Mouse (Mus musculus) mesoderm, embryonic 11.5 days (tissue): ENCODE measurements around the gene Ubiad1.
A peak's percentile ranks its signal among the peaks of the same experiment; 100 is the strongest.

Experiments used
- DNase-seq: peaks from one replicate; pipeline ENCODE4 v3.0.0-alpha.2; 2012; ENCODE audit warnings: low read depth, low spot score

Ubiad1 gene

DNA sequence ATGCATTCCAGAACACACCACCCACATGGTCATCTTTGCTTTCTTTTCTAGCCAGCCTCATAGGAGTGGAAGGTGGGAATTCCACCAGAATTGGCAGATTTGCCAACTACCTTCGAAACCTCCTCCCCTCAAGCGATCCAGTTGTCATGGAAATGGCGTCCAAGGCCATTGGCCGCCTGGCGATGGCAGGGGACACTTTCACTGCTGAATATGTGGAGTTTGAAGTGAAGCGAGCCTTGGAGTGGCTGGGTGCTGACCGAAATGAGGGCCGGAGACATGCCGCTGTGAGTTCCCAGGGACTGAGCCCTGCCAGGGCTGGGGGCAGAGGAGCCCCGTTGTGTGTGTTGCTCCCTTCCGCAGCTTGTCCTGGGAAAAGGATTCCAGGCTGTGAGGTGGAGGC, 9.1 kb upstream of the Ubiad1 start:
- DNase-seq = no peak

DNA sequence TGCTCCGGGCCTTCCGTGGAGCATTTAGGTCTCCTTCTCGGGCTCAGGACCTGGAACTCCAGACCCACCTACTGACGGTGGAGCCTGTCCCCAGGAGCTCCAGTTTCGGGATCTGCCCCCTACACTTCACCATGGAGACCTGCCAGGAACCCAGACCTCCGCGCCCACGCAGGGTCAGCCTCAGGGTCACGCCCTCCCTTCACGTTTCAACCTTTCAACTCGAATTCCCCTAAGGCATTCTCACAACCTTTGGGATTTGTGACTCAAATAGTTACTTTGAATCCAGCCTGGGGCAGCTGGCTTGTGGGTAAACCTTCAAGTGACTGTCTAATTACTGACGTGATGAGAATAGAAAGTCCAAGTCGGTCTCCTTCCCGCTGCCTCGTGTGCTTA, 4.3 kb upstream of the Ubiad1 start:
- peak; percentile 34 for DNase-seq

DNA sequence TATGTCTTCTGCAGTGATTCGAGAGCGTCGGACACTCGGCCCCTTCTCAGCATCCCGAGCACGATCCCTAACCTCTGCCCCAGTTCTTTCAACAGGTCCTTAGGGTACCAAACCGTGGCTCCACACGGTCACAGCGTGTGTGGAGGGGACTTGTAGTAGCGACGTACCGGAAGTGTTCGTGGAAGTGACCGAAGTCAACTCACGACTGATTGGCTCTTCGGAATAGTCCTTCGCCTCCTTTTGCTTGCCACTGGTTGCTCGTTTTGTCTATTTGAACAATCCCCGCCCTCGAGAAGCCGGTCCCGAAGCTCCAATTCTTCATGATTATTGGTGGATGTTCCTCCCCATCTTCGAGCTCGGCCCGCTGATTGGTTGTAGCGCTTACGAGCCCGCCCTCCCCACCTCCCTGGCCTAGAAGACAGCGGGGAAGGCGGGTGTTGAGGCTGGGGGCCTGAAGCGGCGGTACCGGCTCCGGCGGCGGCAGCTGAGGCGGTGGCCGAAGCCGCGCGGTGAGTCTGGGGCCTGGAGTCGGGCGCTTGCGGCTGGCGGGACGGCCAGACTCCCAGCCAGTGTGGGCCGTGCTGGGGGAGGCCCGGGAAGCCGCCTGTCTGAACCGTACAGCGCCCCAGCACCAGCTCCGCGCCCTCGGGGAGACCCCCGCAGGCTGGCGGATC, 3.7 kb upstream of the Ubiad1 start, which contains the start of gene Mtor:
TSS of gene Mtor (plus strand) at position 433 of the 674 bp plus-strand sequence.
- DNase-seq = peak; percentile 97

DNA sequence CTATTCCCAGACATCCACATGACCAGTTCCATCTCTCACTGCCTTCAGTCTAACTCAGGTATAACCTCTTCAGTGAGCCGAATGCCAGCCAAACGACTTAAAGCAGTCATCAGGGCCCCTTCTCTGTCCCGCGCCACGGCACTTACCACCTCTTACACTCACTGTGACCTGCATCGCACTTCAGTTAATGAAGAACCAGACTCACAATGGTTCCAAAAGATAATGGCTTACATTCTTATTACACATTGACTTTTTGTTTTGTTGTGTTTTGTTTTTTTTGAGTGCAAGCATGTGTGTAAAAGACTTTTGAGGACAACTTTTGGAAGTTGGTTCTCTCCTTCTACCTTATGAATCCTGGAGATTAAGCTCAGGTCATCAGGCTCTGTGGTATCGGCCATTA, 2.0 kb downstream of the Ubiad1 start:
- no peak for DNase-seq

DNA sequence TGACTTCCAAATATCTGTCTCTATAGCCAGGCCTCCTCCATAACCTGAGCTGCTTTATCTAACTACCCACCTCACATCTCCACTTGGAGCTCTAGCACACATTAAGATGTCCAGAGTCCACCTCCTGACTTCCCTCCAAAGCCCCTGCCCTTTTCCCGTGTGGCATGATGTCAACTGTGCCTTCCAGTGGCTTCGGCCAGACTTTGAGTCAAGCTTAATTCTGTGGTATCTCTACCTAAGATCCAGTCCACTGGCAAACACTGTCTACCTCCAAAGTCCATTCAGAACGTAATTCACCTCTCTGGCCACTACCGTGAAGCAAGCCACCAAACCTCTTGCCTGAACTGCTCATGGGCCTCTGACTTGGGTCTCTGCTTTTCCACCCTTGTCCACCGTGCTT, 2.6 kb downstream of the Ubiad1 start:
- DNase-seq = no peak

DNA sequence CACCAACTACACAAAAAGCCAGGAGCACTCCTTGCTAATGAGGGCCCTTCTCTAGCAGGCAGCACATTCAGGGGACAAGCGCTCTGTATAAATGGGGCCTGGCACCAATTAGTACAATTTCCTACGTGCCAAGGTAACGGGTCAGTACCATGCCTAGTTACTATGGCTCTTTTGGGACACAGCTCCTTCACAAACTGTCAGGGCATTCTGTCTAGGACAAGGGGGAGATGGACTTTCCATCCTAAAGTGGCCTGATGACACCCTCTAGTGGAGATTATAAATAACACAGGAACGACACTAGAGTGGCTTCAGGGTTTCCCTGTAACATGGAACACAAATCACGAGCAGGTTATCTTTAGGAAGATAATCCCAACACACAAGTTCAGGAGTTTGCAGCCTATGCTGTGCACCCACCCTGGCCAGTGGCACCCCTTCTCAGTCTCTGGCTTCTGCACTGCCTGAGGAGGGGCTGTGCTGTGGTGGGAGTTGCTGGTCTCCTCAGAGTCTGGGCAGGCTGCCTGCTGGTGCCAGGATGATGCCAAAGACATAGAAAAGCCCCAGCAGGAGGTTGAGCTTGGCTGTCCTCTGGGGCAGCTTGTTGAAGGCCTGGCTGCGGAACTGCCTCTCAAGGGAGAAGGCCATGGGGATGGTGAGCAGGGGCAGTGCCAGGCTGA, 8.8 kb downstream of the Ubiad1 start:
- DNase-seq = no peak

DNA sequence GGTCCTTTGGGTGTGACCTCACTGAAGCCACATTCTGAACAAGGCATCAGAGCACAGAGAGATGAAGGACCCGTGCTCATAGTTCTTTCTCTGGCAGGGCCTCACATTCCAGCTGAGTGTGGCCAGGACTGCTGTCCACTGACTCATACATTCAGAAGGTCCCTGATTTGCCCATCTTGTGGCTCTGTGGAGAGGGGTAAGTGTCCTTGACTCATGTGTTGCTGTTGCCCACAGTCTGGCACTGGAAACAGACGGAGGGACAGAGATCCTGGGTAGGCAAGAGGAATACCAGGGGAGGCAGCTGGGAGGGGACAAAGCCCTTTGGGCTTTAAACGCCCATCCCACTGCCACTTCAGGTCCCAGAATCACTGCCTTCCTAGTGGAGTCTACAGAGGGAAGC, 9.5 kb downstream of the Ubiad1 start:
- no peak for DNase-seq

DNA sequence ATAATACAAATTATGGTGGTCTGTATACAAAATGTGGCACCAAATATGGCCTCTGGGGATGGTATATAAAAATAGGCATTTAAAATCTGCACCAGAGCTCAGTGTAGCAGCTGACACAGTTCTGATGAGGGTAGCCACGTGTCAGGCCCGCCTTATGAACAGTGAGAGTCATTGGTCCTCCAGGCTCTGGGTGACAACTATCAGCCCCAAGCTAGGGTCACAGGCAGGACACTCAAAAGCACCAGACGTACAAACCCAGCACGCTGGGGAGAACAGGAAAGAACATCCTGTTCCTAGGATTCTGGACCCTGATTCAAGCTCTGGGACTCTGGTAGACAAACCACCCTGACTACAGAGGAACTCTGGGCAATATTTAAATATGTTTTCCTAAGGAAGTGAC, 10.0 kb downstream of the Ubiad1 start:
- DNase-seq = no peak

DNA sequence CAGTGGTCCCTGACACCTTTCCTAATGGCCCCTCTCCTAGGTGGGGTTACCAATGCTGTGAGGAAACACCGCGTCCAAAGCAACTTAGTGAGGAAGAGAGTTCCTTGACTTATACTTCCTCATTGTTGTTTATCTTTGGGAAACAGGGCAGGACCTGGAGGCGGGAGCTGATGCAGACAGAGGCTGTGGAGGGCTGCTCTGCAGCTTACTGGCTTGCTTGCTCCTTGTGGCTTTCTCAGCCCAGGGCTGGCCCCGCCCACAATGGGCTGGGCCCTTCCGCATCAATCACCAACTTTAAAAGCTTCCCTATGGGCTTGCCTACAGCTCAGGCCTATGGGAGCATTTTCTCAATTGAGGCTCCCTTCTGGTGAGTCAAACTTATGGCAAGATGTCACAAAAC, 10.8 kb downstream of the Ubiad1 start:
- DNase-seq = no peak

DNA sequence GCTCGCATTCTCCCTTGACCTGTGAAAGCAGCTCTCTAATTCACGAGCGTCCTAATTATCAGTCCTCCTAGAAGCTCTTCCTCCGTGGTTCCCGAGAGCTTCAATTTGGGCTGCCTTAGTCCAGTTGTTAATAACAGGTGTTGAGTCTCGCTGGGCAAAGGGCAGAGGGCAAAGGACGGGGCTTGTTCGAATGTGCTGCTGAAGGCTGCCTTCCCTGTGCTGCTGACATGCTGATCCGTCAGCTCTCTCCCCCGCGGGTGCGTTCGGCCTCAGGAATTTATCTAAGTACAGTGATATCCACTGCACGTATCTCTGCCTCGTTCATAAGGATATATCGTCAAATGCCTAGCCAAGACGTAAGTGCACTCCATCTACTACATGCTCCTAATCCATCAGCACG, 11.2 kb downstream of the Ubiad1 start:
- DNase-seq = no peak

DNA sequence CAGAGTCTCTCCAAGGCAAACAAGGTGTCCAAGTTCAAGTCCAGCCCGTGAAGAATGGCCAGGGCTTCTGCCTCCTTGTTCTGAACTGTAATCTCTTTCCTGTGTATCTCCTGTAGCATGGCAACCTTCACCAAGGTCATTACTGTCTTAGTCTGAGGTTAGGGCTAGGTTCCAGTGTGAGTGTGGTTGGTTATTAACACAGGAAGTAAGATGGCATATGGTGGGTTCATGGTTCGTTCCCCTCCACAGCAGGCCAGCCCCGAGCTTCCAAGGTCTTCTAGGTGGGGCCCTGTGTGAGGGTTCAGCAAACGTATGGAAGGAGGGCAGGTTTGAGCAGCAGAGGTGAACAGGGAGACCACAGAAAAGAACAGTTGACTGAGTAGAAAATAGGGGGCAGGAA, 12.1 kb downstream of the Ubiad1 start:
- DNase-seq = no peak

DNA sequence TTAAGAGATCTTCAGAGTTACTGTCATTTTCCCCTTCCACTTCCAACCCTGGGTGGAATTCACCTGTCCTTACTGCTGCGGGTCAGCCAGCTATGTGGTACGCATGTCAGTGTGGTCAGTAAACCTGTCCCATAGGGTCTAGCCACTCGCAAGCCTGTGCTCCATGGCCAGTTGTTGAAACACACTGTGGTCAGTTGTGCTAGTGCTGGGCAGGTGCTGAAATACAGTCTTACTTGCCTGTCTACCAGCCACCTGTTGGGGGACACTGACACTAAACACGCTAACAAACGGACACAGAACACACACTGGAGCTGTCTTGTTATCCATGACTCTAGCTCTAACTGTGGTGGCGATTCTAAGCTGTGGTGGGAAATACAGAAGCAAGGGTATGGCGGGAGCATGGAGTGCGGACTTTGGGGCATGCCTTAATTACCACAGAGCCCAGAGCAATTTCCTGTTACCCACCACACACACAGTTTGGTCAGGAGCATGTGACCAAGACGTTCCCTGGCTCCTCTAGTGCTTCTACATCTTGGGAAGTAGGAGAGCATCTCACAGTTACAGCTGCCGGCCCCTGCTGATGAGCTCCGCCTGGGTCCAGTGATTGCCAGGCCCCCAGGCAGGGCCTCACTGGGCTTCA, 13.6 kb downstream of the Ubiad1 start:
- no peak for DNase-seq

DNA sequence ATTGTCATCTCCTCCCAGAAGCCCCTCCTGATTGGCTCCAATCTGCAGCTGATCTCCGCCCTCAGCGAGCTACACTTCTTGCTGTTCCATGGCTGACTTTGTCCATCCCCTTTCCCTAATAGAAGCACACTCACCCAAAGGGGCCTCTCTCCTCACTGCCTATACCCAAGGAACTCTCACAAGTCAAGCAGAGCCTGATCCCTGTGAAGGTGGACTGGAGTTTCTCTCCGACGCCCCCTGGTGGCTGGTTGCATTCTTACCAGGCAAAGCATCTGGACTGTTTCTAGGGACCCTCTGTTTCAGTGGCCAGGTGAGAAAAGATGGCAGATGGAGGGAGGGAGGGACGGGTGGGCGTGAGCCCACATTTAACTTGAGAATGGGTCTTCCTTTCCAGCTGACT, 14.9 kb downstream of the Ubiad1 start:
- peak; percentile 81 for DNase-seq

DNA sequence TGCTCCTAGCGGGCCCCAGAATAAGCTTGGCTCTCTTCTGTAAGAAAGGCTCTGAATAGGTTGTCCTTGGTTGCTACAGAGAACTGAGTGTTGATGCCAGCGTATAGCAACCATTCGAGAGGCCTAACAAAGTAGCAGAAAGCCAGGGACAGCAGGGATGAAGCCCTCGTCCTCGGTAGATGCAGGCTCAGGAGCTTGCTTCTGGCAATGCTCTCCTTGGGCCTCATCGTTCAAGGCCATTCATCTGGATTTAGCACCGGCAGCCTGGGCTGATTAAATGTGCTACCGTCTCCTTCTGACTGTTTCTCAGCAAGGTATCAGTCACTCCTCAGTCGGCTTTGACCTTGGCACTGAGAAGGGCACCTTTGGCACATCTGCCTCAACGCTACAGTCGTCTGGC, 15.4 kb downstream of the Ubiad1 start:
- no peak for DNase-seq

DNA sequence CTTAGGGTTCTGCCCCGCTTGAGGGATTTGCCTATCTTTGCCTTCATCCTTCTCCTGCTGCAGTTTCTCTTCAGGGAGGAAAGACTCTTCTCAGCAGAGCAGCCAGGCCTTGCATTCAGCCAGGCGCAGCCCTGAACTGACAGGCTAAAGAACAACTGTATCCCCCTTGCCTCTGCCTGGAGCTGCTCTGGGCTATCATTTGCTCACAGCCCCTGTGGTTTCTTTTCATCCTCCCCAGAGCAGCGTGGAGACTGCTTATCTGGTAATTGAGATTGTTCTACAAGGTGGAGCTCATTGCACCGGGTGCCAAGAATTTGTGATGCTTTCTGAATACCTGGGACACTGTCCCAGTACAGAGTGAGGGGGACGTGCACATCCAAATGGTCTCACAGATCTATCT, 16.0 kb downstream of the Ubiad1 start:
- no peak for DNase-seq

DNA sequence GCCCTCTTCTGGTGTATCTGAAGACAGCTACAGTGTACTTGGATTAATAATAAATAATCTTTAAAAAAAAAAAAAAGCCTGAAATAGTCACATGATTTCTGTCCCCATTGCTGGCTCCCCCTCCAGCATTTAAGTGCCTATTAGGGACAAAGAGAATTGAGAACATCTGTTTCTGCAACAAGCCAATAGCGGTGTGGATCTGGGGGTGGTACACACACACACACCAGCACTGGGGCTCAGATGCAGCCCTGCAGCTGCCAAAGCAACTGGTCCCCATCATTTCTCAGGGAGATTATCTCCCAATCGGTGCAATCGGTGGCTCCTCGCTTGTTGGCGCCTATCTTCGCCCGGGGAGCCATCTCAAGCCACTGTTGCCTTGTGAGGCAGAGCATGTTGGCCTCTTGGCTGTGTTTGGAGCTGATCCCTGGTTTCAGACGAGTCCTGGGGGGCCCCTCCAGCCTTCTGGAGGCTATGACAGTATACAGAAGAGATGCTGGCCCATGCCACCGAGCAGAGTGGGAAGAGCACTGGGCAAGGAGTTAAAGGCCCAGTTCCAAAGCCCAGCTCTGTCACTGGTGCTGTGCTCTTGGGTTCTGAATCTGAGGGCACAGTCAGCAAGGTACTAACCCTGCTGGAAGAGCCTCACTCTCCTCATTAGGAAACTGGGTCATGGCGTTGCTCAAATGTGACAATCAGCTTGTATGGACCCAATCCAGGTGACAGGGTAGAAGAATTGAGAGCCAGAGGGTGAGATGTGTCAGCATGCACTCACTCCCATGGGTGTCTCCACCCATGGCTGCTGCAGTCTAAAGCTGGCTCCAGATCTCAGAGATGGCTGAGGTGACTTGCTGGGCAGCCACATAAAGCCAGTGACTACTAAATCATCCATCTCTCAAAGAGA, 17.4 kb downstream of the Ubiad1 start:
- no peak for DNase-seq

DNA sequence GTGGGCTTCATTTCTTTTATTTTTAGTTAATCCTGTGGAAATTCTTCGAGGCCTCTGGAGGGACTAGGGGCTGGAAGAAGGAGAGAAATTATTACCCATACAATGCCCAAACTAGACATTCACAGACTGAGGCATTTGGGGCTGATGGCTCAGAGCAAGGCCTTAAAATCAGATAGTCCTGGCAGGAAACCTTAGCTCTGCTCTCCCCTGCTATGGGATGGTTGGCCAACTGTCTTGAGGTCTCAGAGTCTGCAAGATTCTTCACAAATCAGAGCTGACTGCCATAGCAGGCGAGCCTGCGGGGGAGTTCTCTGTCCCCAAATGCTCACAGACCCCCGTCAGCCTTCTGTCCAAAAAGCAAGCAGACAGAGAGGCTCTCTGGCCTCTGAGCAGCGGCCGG, 27.0 kb downstream of the Ubiad1 start:
- no peak for DNase-seq

DNA sequence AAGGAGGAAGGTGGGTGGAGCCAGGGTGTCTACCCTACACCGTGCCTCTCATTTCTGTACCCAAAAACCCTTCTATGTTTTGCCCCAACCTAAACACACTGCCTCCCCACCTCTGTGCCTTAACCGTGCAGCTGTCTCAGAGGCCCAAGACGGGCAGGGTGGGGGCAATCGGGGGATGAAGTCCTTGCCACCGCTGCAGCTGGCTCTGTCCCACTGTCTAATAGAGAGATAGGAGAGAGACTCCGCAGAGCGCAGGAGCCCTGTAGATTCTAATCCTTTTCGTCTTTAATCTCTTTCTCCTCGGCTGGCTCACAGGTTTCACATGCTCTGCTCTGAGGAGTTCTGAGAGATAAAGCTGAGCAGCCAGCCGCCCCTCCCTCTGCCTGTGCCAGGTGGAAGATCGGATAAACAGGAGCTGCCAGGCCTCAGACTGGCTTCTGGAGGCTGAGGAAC, 27.5 kb downstream of the Ubiad1 start:
- no peak for DNase-seq

DNA sequence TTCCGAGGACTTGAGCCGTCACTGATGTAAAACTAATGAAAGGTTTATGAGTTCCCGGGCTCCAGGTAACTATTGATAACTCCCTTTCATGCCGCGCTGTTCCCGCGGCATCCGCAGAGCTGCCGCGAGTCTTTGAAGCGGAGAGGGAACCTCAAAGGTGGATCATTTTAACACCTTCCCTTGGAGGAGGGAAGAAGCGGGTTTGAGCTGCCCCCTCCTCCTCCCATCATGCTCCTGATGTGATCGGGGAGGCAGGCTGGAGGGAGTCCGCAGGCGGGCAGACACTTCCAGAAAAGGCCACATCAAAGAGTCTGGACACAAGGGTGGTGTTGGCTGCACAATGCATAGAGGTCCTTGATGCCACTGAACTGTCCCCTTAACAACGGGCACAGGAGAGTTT, 29.0 kb downstream of the Ubiad1 start:
- DNase-seq = no peak

DNA sequence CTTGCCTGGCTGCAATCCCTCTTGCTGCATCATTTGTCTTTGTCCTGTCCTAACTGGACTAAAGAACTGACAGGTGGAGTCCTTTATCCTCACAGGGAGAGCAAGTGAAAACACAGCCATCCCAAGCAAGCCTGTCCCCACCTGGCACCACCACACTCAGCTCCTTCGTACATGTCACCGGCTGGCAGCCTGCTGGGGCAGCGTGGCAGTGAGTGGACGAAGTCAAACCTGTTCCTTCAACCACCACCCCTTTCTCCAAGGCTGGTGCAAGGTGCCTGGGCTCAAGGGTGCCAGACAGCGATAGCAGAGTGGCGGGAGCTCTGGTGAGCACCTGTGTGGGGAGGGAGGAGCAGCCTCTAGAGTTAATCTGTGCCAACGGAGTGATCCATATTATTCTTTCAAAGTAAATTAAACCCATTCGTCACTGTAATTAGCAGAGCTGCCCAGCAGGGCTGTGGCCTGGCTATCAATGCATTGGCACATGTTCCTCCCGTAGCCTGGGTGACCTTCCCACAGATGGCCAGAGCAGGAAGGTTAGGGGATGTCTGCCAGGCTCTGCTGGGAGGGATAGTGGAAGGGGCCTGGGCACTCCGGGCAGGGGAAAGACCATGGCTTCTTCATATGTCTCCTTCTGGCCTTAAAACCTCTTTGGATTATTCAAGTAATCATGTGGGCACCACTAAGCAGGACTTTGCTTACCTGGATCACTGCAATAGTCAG, 36.2 kb downstream of the Ubiad1 start:
- no peak for DNase-seq

DNA sequence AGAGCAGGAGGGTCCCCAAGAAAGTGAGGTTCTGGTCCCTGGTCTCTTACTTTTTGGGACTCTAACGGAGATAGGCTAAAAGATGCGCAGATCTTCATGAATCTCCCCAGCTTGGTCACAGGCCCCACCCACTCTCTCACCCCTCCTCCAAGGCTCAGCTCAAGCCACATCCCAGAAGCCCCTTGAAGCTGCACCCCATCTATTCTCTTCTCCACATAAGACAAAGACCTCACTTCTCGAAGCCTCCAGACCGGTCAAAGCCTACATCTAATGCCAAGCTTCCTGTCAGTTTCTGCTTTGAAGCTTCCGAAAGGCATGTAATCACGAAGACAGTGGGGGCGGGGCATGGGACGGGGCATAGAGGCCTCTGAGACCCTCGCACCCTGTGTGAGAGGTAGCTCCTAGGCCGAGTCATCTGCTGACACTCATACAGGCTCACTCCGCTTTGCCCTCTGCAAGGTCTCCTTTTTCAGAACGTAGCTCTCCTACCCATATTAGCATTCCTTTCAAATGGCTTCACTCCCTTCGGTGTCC, 39.2 kb downstream of the Ubiad1 start:
- DNase-seq = no peak
